Comparison of ENCODE assay signal across 21 mouse cellular contexts in the genomic region with DNA sequence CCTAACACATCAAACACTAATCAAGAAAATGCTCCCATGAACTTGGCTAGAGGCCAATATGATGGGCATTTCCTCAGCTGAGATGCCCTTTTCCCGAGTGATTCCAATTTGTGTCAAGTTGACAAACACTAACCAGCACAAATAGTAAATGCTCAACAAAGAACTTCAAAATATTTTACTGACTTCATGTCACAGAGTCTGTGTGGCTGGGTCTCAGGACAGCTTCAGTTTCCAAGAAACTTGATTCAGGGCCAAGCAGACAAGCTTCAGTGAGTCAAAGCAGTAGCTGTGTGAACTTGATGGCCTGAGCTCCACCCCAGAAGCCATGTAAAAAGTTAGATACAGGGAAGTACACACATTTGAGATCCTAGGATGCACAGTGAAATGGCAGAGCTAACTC. TPM values are rescaled to one million over a fixed set of nuclear protein-coding genes. Genes with fewer than 3 reads are reported as not detected.
"Had no signal": no experiment of that assay in that cellular context is flagged by ENCODE, and none has a peak within 500 bp of the region (broad histone marks: within the 10 kb centered on the region; RNA-seq: fewer than 3 reads in every experiment).

No protein-coding gene starts in this region.

- DNase-seq: liver, embryonic 13.5 days; liver, postnatal 0 days; lung, adult 2 months; lung, postnatal 14 days; lung, postnatal 36 days; right cerebral cortex, postnatal 14 days; thymus, adult 2 months; thymus, postnatal 25 days; thymus, postnatal 4 days had no signal

- H3K9ac ChIP-seq: liver, embryonic 13.5 days; liver, embryonic 15.5 days; liver, postnatal 0 days; lung, embryonic 15.5 days; midbrain, embryonic 13.5 days; midbrain, embryonic 15.5 days; neural tube, embryonic 12.5 days had no signal

- H3K27me3 ChIP-seq: liver, embryonic 13.5 days; lung, embryonic 15.5 days; megakaryocyte, embryonic 14.5 days; midbrain, embryonic 13.5 days; midbrain, embryonic 15.5 days; neural tube, embryonic 12.5 days had no signal

- H3K27ac ChIP-seq: liver, embryonic 13.5 days; liver, embryonic 15.5 days; lung, embryonic 15.5 days; macrophage; midbrain, embryonic 13.5 days; midbrain, embryonic 15.5 days; neural tube, embryonic 12.5 days had no signal

- H3K4me3 ChIP-seq: liver, embryonic 13.5 days; liver, embryonic 15.5 days; lung, embryonic 15.5 days; megakaryocyte, embryonic 14.5 days; midbrain, embryonic 13.5 days; midbrain, embryonic 15.5 days; neural tube, embryonic 12.5 days had no signal

- ATAC-seq: liver, postnatal 0 days; lung, postnatal 0 days; midbrain, embryonic 13.5 days; midbrain, embryonic 15.5 days had no signal

- H3K4me1 ChIP-seq: liver, embryonic 13.5 days; liver, embryonic 15.5 days; lung, embryonic 15.5 days; midbrain, embryonic 13.5 days; midbrain, embryonic 15.5 days; neural tube, embryonic 12.5 days had no signal

- H3K9me3 ChIP-seq: liver, embryonic 13.5 days; liver, embryonic 15.5 days; lung, embryonic 15.5 days; midbrain, embryonic 13.5 days; midbrain, embryonic 15.5 days; neural tube, embryonic 12.5 days had no signal

- H3K4me2 ChIP-seq: liver, embryonic 13.5 days; liver, embryonic 15.5 days; lung, embryonic 15.5 days; midbrain, embryonic 11.5 days; midbrain, embryonic 13.5 days; midbrain, embryonic 15.5 days; neural tube, embryonic 12.5 days had no signal

- H3K36me3 ChIP-seq: liver, embryonic 13.5 days; liver, embryonic 15.5 days; lung, embryonic 15.5 days; midbrain, embryonic 13.5 days; midbrain, embryonic 15.5 days; neural tube, embryonic 12.5 days had no signal

RNA-seq across cellular contexts. Expression of gene Mmp7, which starts 52.3 kb away (rescaled TPM):
- polyA plus RNA-seq: liver, embryonic 13.5 days; liver, embryonic 15.5 days; liver, postnatal 0 days; lung, adult 2 months; lung, embryonic 15.5 days; lung, postnatal 0 days; macrophage; midbrain, embryonic 11.5 days; midbrain, embryonic 13.5 days; midbrain, embryonic 15.5 days; midbrain, postnatal 0 days; neural tube, embryonic 12.5 days; neural tube, embryonic 14.5 days; urinary bladder, adult 2 months had no signal
